Mouse (Mus musculus) olfactory bulb, adult 2 months (tissue): ENCODE measurements around the gene Trp53.

Experiments
- CTCF ChIP-seq: fragments of 200-500 bp; IDR thresholded peaks from 2 replicates; pipeline ENCODE4 v1.5.1; 2012; ENCODE audit warnings: low read depth, mild to moderate bottlenecking, low read length, moderate library complexity; ENCODE audit not compliant: insufficient read depth
- POLR2A ChIP-seq: fragments of 200-500 bp; IDR thresholded peaks from 2 replicates; pipeline ENCODE4 v1.6.1; 2012; ENCODE audit warnings: mild to moderate bottlenecking, low read depth, low read length, moderate library complexity; ENCODE audit not compliant: insufficient read depth

- TF ChIP-seq POLR2A (no peak), CTCF (no peak)
Measured at GRCm38 (mm10) chr11:69599436-69599835, 19.3 kb downstream of the Trp53 start.
